Mouse (Mus musculus) kidney, adult 2 months (tissue): ENCODE measurements at regions not wholly inside any gene's neighbourhood (a gene's known extent, or its start where the extent isn't known, plus 50 kb on each side); places are given as distances from the start of the nearest gene placed in this dataset.

Experiments used
- CTCF ChIP-seq: fragments of 200-500 bp; conservative IDR thresholded peaks from 2 replicates; pipeline ENCODE4 v1.5.1; 2011; ENCODE audit warnings: low read depth, mild to moderate bottlenecking, control low read depth, low read length, moderate library complexity, mixed read lengths; ENCODE audit not compliant: insufficient read depth, insufficient read length
- POLR2A ChIP-seq: fragments of 200-500 bp; IDR thresholded peaks from one replicate; pipeline ENCODE4 v1.6.1; 2011; ENCODE audit warnings: low read depth, low read length, control low read depth

- TF ChIP-seq CTCF (no peak), POLR2A (no peak)
These were observed 87.9 kb upstream of the C1qtnf3 start for GRCm38 (mm10) chr15:10864004-10864775.
